Mouse (Mus musculus) bone marrow, adult 2 months (tissue): Measurements from ENCODE around the gene Armcx4. TPM values are rescaled to one million over a fixed set of nuclear protein-coding genes. Genes with fewer than 3 reads are reported as not detected.

Experiments used
- H3K27ac ChIP-seq: fragments of 200-500 bp; 2 replicates; pipeline ENCODE4 v1.5.1; 2012; ENCODE audit warnings: low read depth, mild to moderate bottlenecking, control low read depth, inconsistent platforms, low read length; ENCODE audit not compliant: control insufficient read depth, poor library complexity, insufficient read depth
- H3K4me1 ChIP-seq: fragments of 200-500 bp; 2 replicates; pipeline ENCODE4 v1.6.1; 2011; ENCODE audit warnings: low read length; ENCODE audit not compliant: control insufficient read depth, insufficient read depth
- H3K4me3 ChIP-seq: fragments of 200-500 bp; replicated peaks from 2 replicates; pipeline ENCODE3; 2011; ENCODE audit warnings: mild to moderate bottlenecking, low read depth, low read length, control low read depth; ENCODE audit not compliant: control insufficient read depth
- CTCF ChIP-seq: fragments of 200-500 bp; IDR thresholded peaks from 2 replicates; pipeline ENCODE4 v1.5.1; 2011; ENCODE audit warnings: low read length, control low read depth; ENCODE audit not compliant: control insufficient read depth, insufficient read depth
- POLR2A ChIP-seq: fragments of 200-500 bp; IDR thresholded peaks from 2 replicates; pipeline ENCODE4 v1.6.1; 2011; ENCODE audit warnings: low read depth, mild to moderate bottlenecking, control low read depth, low read length, borderline replicate concordance; ENCODE audit not compliant: control insufficient read depth
- WGBS: fragments of 180-500 bp; shearing (Covaris S2); methylation state at CpG from one replicate; pipeline ENCODE4 v1.1.7; 2018; 5-methylcytosine and 5-hydroxymethylcytosine counted together
- polyA plus RNA-seq: library from polyadenylated mRNA; stranded (reverse); fragments of >200 nt; gene quantifications from 2 replicates; pipeline ENCODE4 v1.2.4, GENCODE M21; 2011; ENCODE audit warnings: low replicate concordance; ENCODE audit not compliant: missing spikeins, insufficient read depth, insufficient read length

Armcx4 gene
- polyA plus RNA-seq, 1 experiment: 2.5 TPM

GRCm38 (mm10) chrX:134737796-134738195, 51.5 kb downstream of the Armcx4 start:
- WGBS: 85% methylated on average over 1 of the region's 1 CpGs
- H3K4me1 ChIP-seq: no peaks in the 10 kb centered on the region
- TF ChIP-seq CTCF: no peak
- no peak for TF ChIP-seq POLR2A
- H3K4me3 ChIP-seq: no peak overlapping the region
- no peak overlapping the region for H3K27ac ChIP-seq

GRCm38 (mm10) chrX:134739160-134739559, 52.8 kb downstream of the Armcx4 start:
- 61% methylated on average over 4 of the region's 4 CpGs for WGBS
- H3K27ac ChIP-seq: no peak overlapping the region
- TF ChIP-seq POLR2A (no peak), CTCF (no peak)
- H3K4me3 ChIP-seq: no peak overlapping the region
- H3K4me1 ChIP-seq: no peaks in the 10 kb centered on the region

- 30% methylated on average over 5 of the region's 5 CpGs for WGBS
- H3K4me3 ChIP-seq: no peak overlapping the region
- H3K4me1 ChIP-seq: no peaks in the 10 kb centered on the region
- no peak overlapping the region for H3K27ac ChIP-seq
- TF ChIP-seq CTCF (no peak), POLR2A (no peak)
These were observed 55.5 kb downstream of the Armcx4 start for GRCm38 (mm10) chrX:134741862-134742261.

Other genes starting within 250 kb of the Armcx4 start
- gene Taf7l, start 210.0 kb upstream of the Armcx4 start, polyA plus RNA-seq: not detected in 2 replicates
- gene Timm8a1, start 144.7 kb upstream of the Armcx4 start, polyA plus RNA-seq: 11.6 and 28.4 TPM in 2 replicates
- 43.9 and 79.4 TPM in 2 replicates for gene Btk, start 102.9 kb upstream of the Armcx4 start, polyA plus RNA-seq
- gene Rpl36a, start 100.9 kb upstream of the Armcx4 start, polyA plus RNA-seq: 431 and 606 TPM in 2 replicates
- gene Gla, start 85.4 kb upstream of the Armcx4 start, polyA plus RNA-seq: 1.5 and 6.8 TPM in 2 replicates
- 50.4 and 53.5 TPM in 2 replicates for gene Hnrnph2, start 85.3 kb upstream of the Armcx4 start, polyA plus RNA-seq
- 3.2 and 4.7 TPM in 2 replicates for gene Armcx1, start 31.4 kb downstream of the Armcx4 start, polyA plus RNA-seq
- gene Armcx6, start 64.9 kb downstream of the Armcx4 start, polyA plus RNA-seq: 1.2 and 4.6 TPM in 2 replicates
- gene Armcx3, start 70.1 kb downstream of the Armcx4 start, polyA plus RNA-seq: 5.4 and 13.2 TPM in 2 replicates
- 3.1 and 6.5 TPM in 2 replicates for gene Armcx2, start 122.7 kb downstream of the Armcx4 start, polyA plus RNA-seq